ENCODE assay signal across 27 mouse cellular contexts in the genomic region with DNA sequence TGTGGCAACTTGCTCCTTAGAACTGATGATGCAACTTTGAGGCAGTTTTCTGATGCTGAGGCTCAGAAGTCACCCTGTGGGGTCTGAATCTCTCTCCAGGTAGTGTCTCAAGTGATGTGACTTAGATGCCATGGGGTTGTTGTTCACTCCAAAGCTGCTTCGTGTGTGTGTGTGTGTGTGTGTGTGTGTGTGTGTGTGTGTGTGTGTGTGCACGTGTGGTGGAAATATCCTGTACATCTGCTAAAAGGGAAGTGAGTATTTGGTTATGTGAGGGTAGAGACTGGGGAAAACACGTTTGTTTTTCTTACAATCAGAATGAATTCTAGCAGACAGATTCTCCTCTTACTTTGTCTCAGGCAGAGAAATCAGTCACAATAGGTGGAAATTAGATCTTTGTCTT.
DNase-seq lines count a peak whose midpoint lies in the region; ATAC-seq and TF ChIP-seq lines count a peak whose summit lies in the region.
"Had no signal": no experiment of that assay in that cellular context is flagged by ENCODE, and none has a peak within 500 bp of the region (broad histone marks: within the 10 kb centered on the region; RNA-seq: fewer than 3 reads in every experiment).

No protein-coding gene starts in this region.

- no peak overlapping the region for H3K9ac ChIP-seq in lung, embryonic 15.5 days
- no peak overlapping the region for H3K9ac ChIP-seq in forebrain, postnatal 0 days
- H3K9ac ChIP-seq: embryonic facial prominence, embryonic 12.5 days; forebrain, embryonic 15.5 days; hindbrain, embryonic 14.5 days; liver, embryonic 15.5 days had no signal

- no peak for TF ChIP-seq POLR2A in lung, adult 2 months (IDR thresholded peaks at IDR 0.05; ENCODE audit: borderline replicate concordance, extremely low read depth, low read depth, low read length)

- no peaks in the 10 kb centered on the region for H3K9me3 ChIP-seq in lung, embryonic 15.5 days
- H3K9me3 ChIP-seq in midbrain, embryonic 10.5 days (replicated peaks) = no peaks in the 10 kb centered on the region
- H3K9me3 ChIP-seq in forebrain, postnatal 0 days (ENCODE audit: low read length) = no peaks in the 10 kb centered on the region
- H3K9me3 ChIP-seq: embryonic facial prominence, embryonic 12.5 days; forebrain, embryonic 15.5 days; liver, embryonic 15.5 days had no signal

- H3K4me3 ChIP-seq in lung, embryonic 15.5 days = no peak overlapping the region
- H3K4me3 ChIP-seq in lung, adult 2 months (replicated peaks; ENCODE audit: extremely low read depth, low read depth, low read length) = no peak overlapping the region
- no peak overlapping the region for H3K4me3 ChIP-seq in midbrain, embryonic 10.5 days
- H3K4me3 ChIP-seq in forebrain, postnatal 0 days (ENCODE audit: low read depth, low read length) = no peak overlapping the region
- H3K4me3 ChIP-seq: embryonic facial prominence, embryonic 12.5 days; forebrain, embryonic 15.5 days; liver, embryonic 15.5 days had no signal

- H3K27ac ChIP-seq in lung, embryonic 15.5 days = peak overlapping the region; percentile 59
- H3K27ac ChIP-seq in midbrain, embryonic 10.5 days (replicated peaks) = no peak overlapping the region
- H3K27ac ChIP-seq in forebrain, postnatal 0 days (ENCODE audit: low read depth, low read length) = no peak overlapping the region
- H3K27ac ChIP-seq: embryonic facial prominence, embryonic 12.5 days; forebrain, embryonic 15.5 days; hindbrain, embryonic 14.5 days; liver, embryonic 15.5 days; macrophage had no signal

- H3K4me1 ChIP-seq in lung, embryonic 15.5 days = peaks cover 4% of the 10 kb centered on the region
- no peaks in the 10 kb centered on the region for H3K4me1 ChIP-seq in lung, adult 2 months (ENCODE audit: control insufficient read depth, insufficient read depth, low read length)
- no peaks in the 10 kb centered on the region for H3K4me1 ChIP-seq in midbrain, embryonic 10.5 days
- H3K4me1 ChIP-seq in forebrain, postnatal 0 days (ENCODE audit: insufficient read depth) = no peaks in the 10 kb centered on the region
- H3K4me1 ChIP-seq: embryonic facial prominence, embryonic 12.5 days; forebrain, embryonic 15.5 days; liver, embryonic 15.5 days had no signal

- DNase-seq in lung, adult 2 months = no peak
- peak; percentile 40 for DNase-seq in A20 (ENCODE audit: low read depth, low spot score)
- DNase-seq in B cell, adult 2 months = peak; percentile 65
- no peak for DNase-seq in midbrain, embryonic 10.5 days (ENCODE audit: low spot score)
- no peak for DNase-seq in forebrain, postnatal 0 days
- DNase-seq: adrenal gland, postnatal 10 days; cerebellum, adult 9-10 months; cerebellum, postnatal 36 days; embryo, embryonic 11 days; heart, postnatal 4 days; kidney, adult 9 months; kidney, postnatal 14 days; layer of hippocampus, adult 9-11 months; liver; thymus, postnatal 4 days had no signal

- no peaks in the 10 kb centered on the region for H3K27me3 ChIP-seq in lung, embryonic 15.5 days
- H3K27me3 ChIP-seq in midbrain, embryonic 10.5 days (ENCODE audit: low read depth, poor library complexity, severe bottlenecking) = no peaks in the 10 kb centered on the region
- no peaks in the 10 kb centered on the region for H3K27me3 ChIP-seq in forebrain, postnatal 0 days (ENCODE audit: insufficient read depth, low read length)
- H3K27me3 ChIP-seq: embryonic facial prominence, embryonic 12.5 days; forebrain, embryonic 15.5 days; liver, embryonic 15.5 days had no signal

- WGBS in lung, embryonic 15.5 days = 42% methylated on average over 3 of the region's 3 CpGs
- WGBS in lung, adult 2 months = 36% methylated on average over 3 of the region's 3 CpGs
- 73% methylated on average over 3 of the region's 3 CpGs for WGBS in midbrain, embryonic 10.5 days
- WGBS in forebrain, postnatal 0 days = 71% methylated on average over 3 of the region's 3 CpGs

- no peak overlapping the region for H3K4me2 ChIP-seq in lung, embryonic 15.5 days
- H3K4me2 ChIP-seq in forebrain, postnatal 0 days (ENCODE audit: low read depth) = no peak overlapping the region
- H3K4me2 ChIP-seq: embryonic facial prominence, embryonic 12.5 days; forebrain, embryonic 15.5 days; heart, embryonic 11.5 days; hindbrain, embryonic 14.5 days; liver, embryonic 15.5 days; midbrain, embryonic 11.5 days had no signal

- H3K36me3 ChIP-seq in lung, embryonic 15.5 days = no peaks in the 10 kb centered on the region
- no peaks in the 10 kb centered on the region for H3K36me3 ChIP-seq in midbrain, embryonic 10.5 days
- no peaks in the 10 kb centered on the region for H3K36me3 ChIP-seq in forebrain, postnatal 0 days (ENCODE audit: insufficient read depth)
- H3K36me3 ChIP-seq: embryonic facial prominence, embryonic 12.5 days; forebrain, embryonic 15.5 days; liver, embryonic 15.5 days had no signal

- no peak for TF ChIP-seq CTCF in lung, adult 2 months (IDR thresholded peaks at IDR 0.05; ENCODE audit: insufficient read depth, low read length)
- TF ChIP-seq CTCF in forebrain, postnatal 0 days (IDR thresholded peaks at IDR 0.05; ENCODE audit: low read depth) = no peak

- no peak for ATAC-seq in lung, embryonic 15.5 days (ENCODE audit: borderline replicate concordance, extremely low read depth, low FRiP score, low TSS enrichment)
- peak; percentile 62 for ATAC-seq in megakaryocyte progenitor cell, adult 5-6 weeks (replicated peaks; ENCODE audit: poor library complexity)
- ATAC-seq in forebrain, postnatal 0 days = no peak
- ATAC-seq: forebrain, embryonic 15.5 days; intestine, postnatal 0 days; midbrain, embryonic 16.5 days; Patski had no signal

Comparison
In these comparisons a context has a peak if more than half of its experiments do, and no peak if none do; other contexts are left out.
1. DNase-seq: peak in A20 (single experiment) and B cell, adult 2 months (2 of 2); none in lung, adult 2 months (single experiment), midbrain, embryonic 10.5 days (single experiment) and forebrain, postnatal 0 days (single experiment).